Mouse (Mus musculus) gastrocnemius, postnatal 4 days (tissue): ENCODE results near the gene Ppcdc. TPM values are rescaled to one million over a fixed set of nuclear protein-coding genes. Genes with fewer than 3 reads are reported as not detected.

Experiments used
- DNase-seq, 2 experiments: peaks; one replicate each; pipeline ENCODE4 v3.0.0; 2021 to 2022; ENCODE audit warnings: low spot score in 2 of 2, mixed read lengths in 2 of 2
- long read RNA-seq, 2 experiments: library from polyadenylated mRNA; stranded (forward); transcript quantifications; one replicate each; pipeline ENCODE4 v2.0.0; 2021
- total RNA-seq, 2 experiments: library from RNA; stranded (reverse); gene quantifications; 2 replicates each; pipeline ENCODE4 v1.2.3; 2021

The Ppcdc gene
- total RNA-seq = 10 to 100 TPM in 1 of 2 experiments, 1 to 10 TPM in 1; 8.3 to 11.7 TPM
- long read RNA-seq, experiment 1, transcript Ppcdc-213 (7 exons, 1,665 nt) = major isoform, 6 of 12 reads
- long read RNA-seq, experiment 1, partial matches to known transcripts = 1 of 12 reads
- long read RNA-seq, experiment 1, other reads (novel, unspliced or antisense) = 5 of 12 reads
- long read RNA-seq, experiment 2, transcript Ppcdc-213 (7 exons, 1,665 nt) = major isoform, 9 of 21 reads
- long read RNA-seq, experiment 2, partial matches to known transcripts = 3 of 21 reads
- long read RNA-seq, experiment 2, other reads (novel, unspliced or antisense) = 5 of 21 reads

GRCm38 (mm10) chr9:57439522-57440295 lies at the start of gene Ppcdc:
TSS of gene Ppcdc (minus strand) at chr9:57440124.
- DNase-seq = peak; percentile 76 to 89

- no peak for DNase-seq
Measured at GRCm38 (mm10) chr9:57487807-57488206, 47.9 kb upstream of the Ppcdc start.

- DNase-seq = peak; percentile 63 to 78
Measured at GRCm38 (mm10) chr9:57485774-57486173, 45.9 kb upstream of the Ppcdc start.

GRCm38 (mm10) chr9:57468914-57469313 lies 29.0 kb upstream of the Ppcdc start:
- no peak for DNase-seq

- peak; percentile 74 to 87 for DNase-seq
Measured at GRCm38 (mm10) chr9:57467896-57468549, 28.1 kb upstream of the Ppcdc start, which contains the start of gene Scamp5. TSS of gene Scamp5 (minus strand) at chr9:57468060.

- DNase-seq = peak in 1 of 2 experiments; percentile 18
Measured at GRCm38 (mm10) chr9:57467271-57467771, 27.4 kb upstream of the Ppcdc start.

GRCm38 (mm10) chr9:57466101-57466500 lies 26.2 kb upstream of the Ppcdc start:
- DNase-seq = no peak

GRCm38 (mm10) chr9:57462866-57463265 lies 22.9 kb upstream of the Ppcdc start:
- DNase-seq = no peak

- DNase-seq = no peak
Measured at GRCm38 (mm10) chr9:57459707-57460106, 19.8 kb upstream of the Ppcdc start.

- DNase-seq = no peak
Measured at GRCm38 (mm10) chr9:57453516-57453915, 13.6 kb upstream of the Ppcdc start.

- DNase-seq = no peak
Measured at GRCm38 (mm10) chr9:57452624-57453462, 12.9 kb upstream of the Ppcdc start.

- no peak for DNase-seq
Measured at GRCm38 (mm10) chr9:57449715-57450114, 9.8 kb upstream of the Ppcdc start.

- no peak for DNase-seq
Measured at GRCm38 (mm10) chr9:57440620-57441019, 696 bp upstream of the Ppcdc start.

GRCm38 (mm10) chr9:57439083-57439482 lies 841 bp downstream of the Ppcdc start:
- DNase-seq = no peak

- no peak for DNase-seq
Measured at GRCm38 (mm10) chr9:57437896-57438614, 1.9 kb downstream of the Ppcdc start.

GRCm38 (mm10) chr9:57436166-57436565 lies 3.8 kb downstream of the Ppcdc start:
- DNase-seq = no peak

GRCm38 (mm10) chr9:57434405-57435165 lies 5.3 kb downstream of the Ppcdc start:
- DNase-seq = no peak

- peak; percentile 66 to 82 for DNase-seq
Measured at GRCm38 (mm10) chr9:57433097-57434032, 6.6 kb downstream of the Ppcdc start.
